In the genomic region with DNA sequence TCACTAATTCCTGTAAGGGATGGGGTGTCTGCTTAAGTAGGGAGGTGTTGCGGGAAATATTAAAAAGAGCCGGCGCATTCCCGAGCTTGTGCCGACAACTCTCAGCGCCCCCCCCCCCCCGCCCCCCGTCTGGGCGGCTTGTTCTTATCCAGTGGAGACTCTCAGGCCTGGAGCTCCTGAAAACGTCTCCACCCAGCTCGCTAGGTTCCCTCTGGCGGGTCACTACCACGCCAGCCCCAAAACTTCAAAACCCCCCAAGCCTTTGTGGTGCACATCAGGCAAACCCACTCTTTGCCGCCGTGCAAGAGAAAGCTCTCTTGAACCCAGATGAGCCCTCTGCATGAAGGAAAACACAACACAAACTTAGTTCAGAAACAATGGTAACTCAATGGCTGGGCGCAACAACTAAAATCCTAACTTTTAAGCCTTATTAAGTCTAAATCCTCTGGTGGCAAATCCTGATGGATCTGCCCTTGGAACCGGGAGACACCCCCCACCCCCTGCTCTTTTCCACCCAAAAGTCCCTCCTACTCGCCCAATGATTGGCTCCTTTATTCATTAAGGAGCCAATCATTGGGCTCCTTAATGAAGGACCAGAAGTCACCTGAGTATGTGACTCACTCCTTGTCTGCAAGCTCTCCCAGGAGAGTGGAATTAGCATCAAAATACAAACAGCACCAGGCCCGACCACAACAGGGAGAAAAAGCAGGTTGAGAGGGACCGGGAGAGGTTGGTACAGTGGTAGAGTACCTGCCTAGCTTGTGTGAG, we compare ENCODE assay signal across 11 mouse cellular contexts. TPM values are rescaled to one million over a fixed set of nuclear protein-coding genes. Genes with fewer than 3 reads are reported as not detected.
DNase-seq lines count a peak whose midpoint lies in the region; ATAC-seq and TF ChIP-seq lines count a peak whose summit lies in the region.
"Had no signal": no experiment of that assay in that cellular context is flagged by ENCODE, and none has a peak within 500 bp of the region (broad histone marks: within the 10 kb centered on the region; RNA-seq: fewer than 3 reads in every experiment).

No protein-coding gene starts in this region.

- ATAC-seq in kidney, embryonic 15.5 days (replicated peaks; ENCODE audit: low FRiP score), result 0 out of 2 replicates have a peak, but pooled peaks have one; percentile 8
- no peak for ATAC-seq in hindbrain, embryonic 14.5 days (ENCODE audit: low FRiP score)
- no peak for ATAC-seq in midbrain, postnatal 0 days (ENCODE audit: low FRiP score)

- H3K27ac ChIP-seq in kidney, embryonic 15.5 days, result 0 out of 2 replicates have a peak overlapping the region, but pooled peaks have one; percentile 2
- H3K27ac ChIP-seq in hindbrain, embryonic 14.5 days, result no peak overlapping the region
- no peak overlapping the region for H3K27ac ChIP-seq in midbrain, postnatal 0 days (ENCODE audit: low read depth, low read length)

- H3K36me3 ChIP-seq in kidney, embryonic 15.5 days, result no peaks in the 10 kb centered on the region
- H3K36me3 ChIP-seq in hindbrain, embryonic 14.5 days (replicated peaks; ENCODE audit: control insufficient read depth, insufficient read depth), result peaks cover 47% of the 10 kb centered on the region
- peaks cover 19% of the 10 kb centered on the region for H3K36me3 ChIP-seq in midbrain, postnatal 0 days (ENCODE audit: insufficient read depth, low read length)

- peak overlapping the region; percentile 31 for H3K4me3 ChIP-seq in kidney, embryonic 15.5 days (replicated peaks)
- no peak overlapping the region for H3K4me3 ChIP-seq in hindbrain, embryonic 14.5 days (replicated peaks; ENCODE audit: low read length)
- no peak overlapping the region for H3K4me3 ChIP-seq in midbrain, postnatal 0 days (ENCODE audit: low read depth, low read length)
- H3K4me3 ChIP-seq: myocyte had no signal

- DNase-seq in kidney, postnatal 36 days, result no peak
- DNase-seq in embryo, embryonic 11 days, result peak; percentile 71
- no peak for DNase-seq in hindbrain, embryonic 14.5 days (ENCODE audit: low spot score)
- no peak for DNase-seq in midbrain, postnatal 0 days (ENCODE audit: low spot score)
- DNase-seq in spleen, postnatal 36 days (ENCODE audit: low spot score in 2 of 2), result no peak
- DNase-seq in thymus, adult 18-20 months, result no peak
- DNase-seq in urinary bladder, adult 2 months (ENCODE audit: low spot score), result no peak

- peaks cover 40% of the 10 kb centered on the region for H3K4me1 ChIP-seq in kidney, embryonic 15.5 days
- H3K4me1 ChIP-seq in hindbrain, embryonic 14.5 days (replicated peaks; ENCODE audit: control insufficient read depth, insufficient read depth, low read length), result peaks cover 32% of the 10 kb centered on the region
- H3K4me1 ChIP-seq in midbrain, postnatal 0 days (ENCODE audit: insufficient read depth, low read length), result no peaks in the 10 kb centered on the region

- no peak for TF ChIP-seq CTCF in midbrain, postnatal 0 days (IDR thresholded peaks at IDR 0.05)

- peaks cover 28% of the 10 kb centered on the region for H3K27me3 ChIP-seq in kidney, embryonic 15.5 days
- no peaks in the 10 kb centered on the region for H3K27me3 ChIP-seq in hindbrain, embryonic 14.5 days (ENCODE audit: control insufficient read depth, insufficient read depth, low read length)
- H3K27me3 ChIP-seq in midbrain, postnatal 0 days (ENCODE audit: insufficient read depth, low read length), result no peaks in the 10 kb centered on the region

- 7% methylated on average over 20 of the region's 20 CpGs for WGBS in kidney, embryonic 15.5 days
- 8% methylated on average over 18 of the region's 20 CpGs for WGBS in hindbrain, embryonic 14.5 days
- 17% methylated on average over 18 of the region's 20 CpGs for WGBS in midbrain, postnatal 0 days

- H3K9ac ChIP-seq in kidney, embryonic 15.5 days, result 0 out of 2 replicates have a peak overlapping the region, but pooled peaks have one; percentile 12
- H3K9ac ChIP-seq in hindbrain, embryonic 14.5 days, result no peak overlapping the region
- no peak overlapping the region for H3K9ac ChIP-seq in midbrain, postnatal 0 days (replicated peaks; ENCODE audit: low read length, poor library complexity, severe bottlenecking)

- H3K9me3 ChIP-seq in kidney, embryonic 15.5 days (replicated peaks), result no peaks in the 10 kb centered on the region
- H3K9me3 ChIP-seq in hindbrain, embryonic 14.5 days (ENCODE audit: control insufficient read depth, low read length), result no peaks in the 10 kb centered on the region
- H3K9me3 ChIP-seq in midbrain, postnatal 0 days (ENCODE audit: low read length), result no peaks in the 10 kb centered on the region

- H3K4me2 ChIP-seq in kidney, embryonic 15.5 days, result peak overlapping the region; percentile 61
- peak overlapping the region; percentile 31 for H3K4me2 ChIP-seq in hindbrain, embryonic 14.5 days (replicated peaks)
- peak overlapping the region; percentile 20; the same call in 1 of the 2 replicates for H3K4me2 ChIP-seq in midbrain, postnatal 0 days (ENCODE audit: low read depth, low read length, poor library complexity, severe bottlenecking)

RNA-seq across cellular contexts. Expression of a gene that starts 21.6 kb away (rescaled TPM):
- polyA plus RNA-seq in kidney, embryonic 15.5 days (2015; fragmentation: Nextera tagmentation; extraction: Ambion mirVana), result 0.13 and 0.43 TPM in 2 replicates
- 24.5 and 26.0 TPM in 2 replicates for polyA plus RNA-seq in hindbrain, embryonic 14.5 days (2014; fragmentation: Nextera tagmentation; extraction: Ambion mirVana)
- 104 and 133 TPM in 2 replicates for total RNA-seq in midbrain, postnatal 0 days (2014; rRNA removed)
- 23.7 and 24.7 TPM in 2 replicates for polyA plus RNA-seq in midbrain, postnatal 0 days (2015; fragmentation: Nextera tagmentation; extraction: Ambion mirVana)
- polyA plus RNA-seq in urinary bladder, adult 2 months (2012; rRNA removed), result 0.13 and 0.22 TPM in 2 replicates
- total RNA-seq: CH12.LX; hematopoietic stem cell, adult 5-6 weeks had no signal
- polyA plus RNA-seq: myocyte had no signal

Comparison
In these comparisons a context has a peak if more than half of its experiments do, and no peak if none do; other contexts are left out.
1. RNA of a gene that starts 21.6 kb away (polyA plus RNA-seq): 24.5 to 26.0 TPM in hindbrain, embryonic 14.5 days and 23.7 to 24.7 TPM in midbrain, postnatal 0 days; 0.13 to 0.43 TPM in kidney, embryonic 15.5 days and 0.13 to 0.22 TPM in urinary bladder, adult 2 months; every median in the first group is over 10 times any median in the second.
2. Peak in every context shown above with its lines, with median percentiles within 50 percentile points of each other: H3K4me2 ChIP-seq.